Mouse (Mus musculus): ENCODE measurements around the gene Scn10a. TPM values are rescaled to one million over a fixed set of nuclear protein-coding genes. Genes with fewer than 3 reads are reported as not detected.

Scn10a gene
- total RNA-seq (2012; rRNA removed) (not detected in 2 replicates), total RNA-seq (2014; rRNA removed) (not detected in 2 replicates), polyA plus RNA-seq (2012; ENCODE audit: insufficient read length, low read depth) (not detected in 2 replicates)

DNA sequence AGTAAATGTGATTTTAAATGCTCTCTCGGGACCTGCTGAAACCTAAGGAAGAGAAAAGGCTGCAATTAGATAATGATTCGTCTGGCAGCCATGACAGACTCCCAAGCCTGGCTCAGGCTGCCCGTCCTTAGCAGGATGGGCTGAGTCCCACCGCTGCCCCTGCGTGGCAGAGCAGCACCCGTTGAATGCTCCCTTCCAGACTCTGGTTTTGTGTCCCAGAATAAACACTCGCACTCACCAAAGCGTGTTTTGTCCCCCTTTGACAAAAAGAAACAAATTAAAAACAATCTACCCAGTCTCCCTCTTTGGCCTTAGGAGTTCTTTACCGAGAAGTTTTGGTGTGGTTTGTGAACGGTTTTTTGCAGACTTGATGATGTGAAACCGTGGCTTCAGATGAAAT, at the start of gene Scn10a:
Gene Scn10a, minus strand, starts transcription at position 101 of the 400 bp plus-strand sequence.
- Histone ChIP-seq H3K79me2 (replicated peaks; ENCODE audit: control insufficient read depth, extremely low read depth, insufficient read depth, poor library complexity, severe bottlenecking) (no peaks in the 10 kb centered on the region), H3K9ac (ENCODE audit: insufficient read depth, low read depth) (no peak within 1 kb of the TSS), H3K9me3 (replicated peaks; ENCODE audit: low read length) (no peaks in the 10 kb centered on the region), H3K27ac (ENCODE audit: insufficient read depth, low read depth) (no peak within 1 kb of the TSS), H3K4me3 (replicated peaks in 1 of 3; ENCODE audit: low read depth in 2 of 3, low read length in 2 of 3, poor library complexity in 1 of 3) (no peak within 1 kb of the TSS), H3K4me1 (ENCODE audit: control insufficient read depth in 1 of 2, insufficient read depth in 2 of 2) (no peaks in the 10 kb centered on the region), H3K27me3 (replicated peaks) (peaks cover 92% of the 10 kb centered on the region), H3K4me2 (ENCODE audit: insufficient read depth, low read depth, poor library complexity, severe bottlenecking) (no peak within 1 kb of the TSS), H3K36me3 (replicated peaks in 1 of 2; ENCODE audit: control insufficient read depth in 1 of 2, insufficient read depth in 1 of 2, low read length in 1 of 2) (no peaks in the 10 kb centered on the region)
- dilution Hi-C loops (cut with MboI; ENCODE audit: extremely low pct_ligation_motif_present, extremely low pct_unique_long_range_greater_than_20kb, low sequenced_read_pairs): no loop called here
- DNase-seq (ENCODE audit: extremely low read depth): no peak
- TF ChIP-seq MAFK (IDR thresholded peaks at IDR 0.05; ENCODE audit: insufficient replicate concordance, low read length) (no peak), NRF1 (IDR thresholded peaks at IDR 0.05; ENCODE audit: low read depth, low read length) (no peak), TBP (conservative IDR thresholded peaks at IDR 0.05; ENCODE audit: low read depth, low read length) (no peak), ZMIZ1 (IDR thresholded peaks at IDR 0.05; ENCODE audit: low read depth, low read length) (no peak), ZKSCAN1 (IDR thresholded peaks at IDR 0.05; ENCODE audit: borderline replicate concordance, low read depth, low read length) (no peak), USF1 (IDR thresholded peaks at IDR 0.05; ENCODE audit: low read depth, low read length) (no peak), KAT2A (IDR thresholded peaks at IDR 0.05; ENCODE audit: insufficient replicate concordance, low read length) (no peak), RCOR1 (conservative IDR thresholded peaks at IDR 0.05; ENCODE audit: low read depth, low read length) (no peak), E2F4 (IDR thresholded peaks at IDR 0.05; ENCODE audit: insufficient replicate concordance, low read depth, low read length) (no peak)
- in situ Hi-C loops (cut with MboI; ENCODE audit: low pct_ligation_motif_present, low pct_unique_long_range_greater_than_20kb, low sequenced_read_pairs): no loop called here

DNA sequence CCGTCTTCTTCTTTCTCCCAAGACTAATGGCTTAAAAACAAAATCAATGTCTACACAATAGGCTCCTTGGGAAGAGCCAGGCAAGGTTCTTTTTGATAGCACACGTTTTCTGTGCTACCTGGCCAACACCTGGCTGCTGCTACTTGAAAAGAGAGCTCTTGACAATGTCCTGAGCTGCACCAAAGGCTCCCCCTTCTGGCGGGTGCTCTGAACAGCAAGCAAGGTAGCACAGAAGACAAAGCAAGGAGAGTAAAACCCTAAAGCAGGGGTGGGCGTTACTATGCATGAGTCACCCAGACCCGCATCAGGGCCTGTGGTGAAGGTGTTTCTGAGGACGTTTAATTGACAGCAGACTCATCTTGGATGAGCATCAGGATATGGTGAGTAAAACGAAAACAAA, 49.5 kb upstream of the Scn10a start:
- in situ Hi-C loops (cut with MboI; ENCODE audit: low pct_ligation_motif_present, low pct_unique_long_range_greater_than_20kb, low sequenced_read_pairs): no loop called here
- no peaks in the 10 kb centered on the region for H3K36me3 ChIP-seq (replicated peaks in 1 of 2; ENCODE audit: control insufficient read depth in 1 of 2, insufficient read depth in 1 of 2, low read length in 1 of 2)
- no peak overlapping the region for H3K9ac ChIP-seq (ENCODE audit: insufficient read depth, low read depth)
- no peaks in the 10 kb centered on the region for H3K9me3 ChIP-seq (replicated peaks; ENCODE audit: low read length)
- peak; percentile 62 for DNase-seq (ENCODE audit: extremely low read depth)
- TF ChIP-seq ZMIZ1 (IDR thresholded peaks at IDR 0.05; ENCODE audit: low read depth, low read length): no peak
- no peak for TF ChIP-seq MYC (IDR thresholded peaks at IDR 0.05; ENCODE audit: low read depth, low read length)
- no peak for TF ChIP-seq GABPA (IDR thresholded peaks at IDR 0.05; ENCODE audit: insufficient replicate concordance, low read depth, low read length)
- TF ChIP-seq CHD2 (IDR thresholded peaks at IDR 0.05; ENCODE audit: low read length): no peak
- peak; percentile 44 to 74; a peak in 3 of 4 replicates for TF ChIP-seq CTCF (conservative IDR thresholded peaks at IDR 0.05 in 1 of 2, IDR thresholded peaks at IDR 0.05 in 1 of 2; ENCODE audit: low read depth in 2 of 2, low read length in 2 of 2)
- TF ChIP-seq JUN (IDR thresholded peaks at IDR 0.05; ENCODE audit: insufficient read depth, low read depth, low read length): no peak
- no peak for TF ChIP-seq MAX (IDR thresholded peaks at IDR 0.05; ENCODE audit: low read length)
- no peak for TF ChIP-seq USF2 (conservative IDR thresholded peaks at IDR 0.05; ENCODE audit: low read depth, low read length)
- no peak for TF ChIP-seq E2F4 (IDR thresholded peaks at IDR 0.05; ENCODE audit: insufficient replicate concordance, low read depth, low read length)
- no peak for TF ChIP-seq RCOR1 (conservative IDR thresholded peaks at IDR 0.05; ENCODE audit: low read depth, low read length)
- TF ChIP-seq SMC3 (IDR thresholded peaks at IDR 0.05; ENCODE audit: low read depth, low read length): peak; percentile 55
- peak; percentile 57 for TF ChIP-seq RAD21 (IDR thresholded peaks at IDR 0.05; ENCODE audit: low read depth, low read length)
- no peak for TF ChIP-seq HCFC1 (IDR thresholded peaks at IDR 0.05; ENCODE audit: low read depth, low read length)
- TF ChIP-seq NRF1 (IDR thresholded peaks at IDR 0.05; ENCODE audit: low read depth, low read length): no peak
- TF ChIP-seq PAX5 (IDR thresholded peaks at IDR 0.05; ENCODE audit: low read length): no peak
- no peaks in the 10 kb centered on the region for H3K79me2 ChIP-seq (replicated peaks; ENCODE audit: control insufficient read depth, extremely low read depth, insufficient read depth, poor library complexity, severe bottlenecking)
- no peak overlapping the region for H3K27ac ChIP-seq (ENCODE audit: insufficient read depth, low read depth)
- H3K4me1 ChIP-seq (ENCODE audit: control insufficient read depth in 1 of 2, insufficient read depth in 2 of 2): peaks cover 2 to 11% of the 10 kb centered on the region in 2 experiments; a peak in 2 of 4 replicates
- dilution Hi-C loops (cut with MboI; ENCODE audit: extremely low pct_ligation_motif_present, extremely low pct_unique_long_range_greater_than_20kb, low sequenced_read_pairs): no loop called here
- no peak overlapping the region for H3K4me2 ChIP-seq (ENCODE audit: insufficient read depth, low read depth, poor library complexity, severe bottlenecking)
- no peak overlapping the region for H3K4me3 ChIP-seq (replicated peaks in 1 of 3; ENCODE audit: low read depth in 2 of 3, low read length in 2 of 3, poor library complexity in 1 of 3)
- H3K27me3 ChIP-seq (replicated peaks): no peaks in the 10 kb centered on the region
